Mouse (Mus musculus): Measurements from ENCODE around the gene Rsph3b. TPM values are rescaled to one million over a fixed set of nuclear protein-coding genes. Genes with fewer than 3 reads are reported as not detected.
"Not testable (repeated sequence)": the region's sequence is repeated elsewhere in the genome, so short reads cannot be mapped to it uniquely, and the experiment has no call there.

Gene Rsph3b
- total RNA-seq, 2 experiments from 2014 or later = 38.7 to 41.4 TPM

- not testable (repeated sequence) for DNase-seq (ENCODE audit: low spot score in 2 of 2)
These were observed 11.2 kb upstream of the Rsph3b start for GRCm38 (mm10) chr17:6959543-6960259.

- not testable (repeated sequence) for DNase-seq (ENCODE audit: low spot score in 2 of 2)
These were observed 10.4 kb upstream of the Rsph3b start for GRCm38 (mm10) chr17:6958881-6959280.

GRCm38 (mm10) chr17:6948769-6949228 is 317 bp upstream of the Rsph3b start:
- DNase-seq (ENCODE audit: low spot score in 2 of 2) = not testable (repeated sequence)

- not testable (repeated sequence) for DNase-seq (ENCODE audit: low spot score in 2 of 2)
These were observed 872 bp downstream of the Rsph3b start for GRCm38 (mm10) chr17:6947637-6947983.

- not testable (repeated sequence) for DNase-seq (ENCODE audit: low spot score in 2 of 2)
These were observed 5.9 kb downstream of the Rsph3b start for GRCm38 (mm10) chr17:6942560-6942959.

- DNase-seq (ENCODE audit: low spot score in 2 of 2) = not testable (repeated sequence)
These were observed 16.9 kb downstream of the Rsph3b start for GRCm38 (mm10) chr17:6931625-6932024.

- not testable (repeated sequence) for DNase-seq (ENCODE audit: low spot score in 2 of 2)
These were observed 28.1 kb downstream of the Rsph3b start for GRCm38 (mm10) chr17:6920351-6920894.

- DNase-seq (ENCODE audit: low spot score in 2 of 2) = not testable (repeated sequence)
These were observed 29.1 kb downstream of the Rsph3b start for GRCm38 (mm10) chr17:6919388-6919787.

GRCm38 (mm10) chr17:6915282-6915681 is 33.2 kb downstream of the Rsph3b start:
- not testable (repeated sequence) for DNase-seq (ENCODE audit: low spot score in 2 of 2)

- not testable (repeated sequence) for DNase-seq (ENCODE audit: low spot score in 2 of 2)
These were observed 34.4 kb downstream of the Rsph3b start for GRCm38 (mm10) chr17:6914066-6914465.

- DNase-seq (ENCODE audit: low spot score in 2 of 2) = not testable (repeated sequence)
These were observed 48.1 kb downstream of the Rsph3b start for GRCm38 (mm10) chr17:6900361-6900760.

- DNase-seq (ENCODE audit: low spot score in 2 of 2) = not testable (repeated sequence)
These were observed 50.4 kb downstream of the Rsph3b start for GRCm38 (mm10) chr17:6897996-6898562.

GRCm38 (mm10) chr17:6896756-6897155 is 51.7 kb downstream of the Rsph3b start:
- DNase-seq (ENCODE audit: low spot score in 2 of 2) = no peak

- DNase-seq (ENCODE audit: low spot score in 2 of 2) = no peak
These were observed 55.1 kb downstream of the Rsph3b start for GRCm38 (mm10) chr17:6893332-6893731.

GRCm38 (mm10) chr17:6891966-6892934 is 56.2 kb downstream of the Rsph3b start:
- DNase-seq (ENCODE audit: low spot score in 2 of 2) = no peak

GRCm38 (mm10) chr17:6886445-6886844 is 62.0 kb downstream of the Rsph3b start:
- DNase-seq (ENCODE audit: low spot score in 2 of 2) = no peak

GRCm38 (mm10) chr17:6884531-6884930 is 64.0 kb downstream of the Rsph3b start:
- no peak for DNase-seq (ENCODE audit: low spot score in 2 of 2)

- DNase-seq (ENCODE audit: low spot score in 2 of 2) = no peak
These were observed 67.2 kb downstream of the Rsph3b start for GRCm38 (mm10) chr17:6881306-6881705.

GRCm38 (mm10) chr17:6871421-6871820 is 77.1 kb downstream of the Rsph3b start:
- no peak for DNase-seq (ENCODE audit: low spot score in 2 of 2)

GRCm38 (mm10) chr17:6868810-6869209 is 79.7 kb downstream of the Rsph3b start:
- no peak for DNase-seq (ENCODE audit: low spot score in 2 of 2)

- DNase-seq (ENCODE audit: low spot score in 2 of 2) = no peak
These were observed 80.7 kb downstream of the Rsph3b start for GRCm38 (mm10) chr17:6867740-6868139.

All from adrenal gland, postnatal 4 days (tissue).